Mouse (Mus musculus) kidney, adult 8-10 months (tissue): ENCODE measurements around the gene Il18.
"Not testable (repeated sequence)": the region's sequence is repeated elsewhere in the genome, so short reads cannot be mapped to it uniquely, and the experiment has no call there.

Experiments used
- DNase-seq, 2 experiments: peaks; one replicate each; pipeline ENCODE4 v3.0.0; 2022

Il18 gene

GRCm38 (mm10) chr9:50612115-50612514 is 57.5 kb downstream of the Il18 start:
- no peak for DNase-seq

DNA sequence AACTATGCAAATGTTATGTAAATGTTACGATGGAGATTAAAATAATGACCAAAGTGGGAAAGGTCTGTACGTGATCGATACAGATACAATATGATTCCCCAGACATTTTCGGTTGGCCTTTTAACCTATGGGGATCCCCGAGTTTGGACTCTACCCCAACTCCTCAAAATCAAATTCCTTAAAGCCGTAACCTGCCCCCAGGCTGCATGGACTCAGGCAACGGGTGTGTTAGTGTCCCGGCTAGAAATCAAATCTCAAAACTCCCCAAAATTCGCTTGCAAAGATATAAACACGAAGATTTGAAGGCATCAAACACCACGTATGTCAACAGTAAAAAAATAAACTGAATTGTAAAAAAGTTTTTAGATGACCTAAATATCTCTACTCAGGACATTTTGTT is 61.5 kb downstream of the Il18 start:
- no peak for DNase-seq

DNA sequence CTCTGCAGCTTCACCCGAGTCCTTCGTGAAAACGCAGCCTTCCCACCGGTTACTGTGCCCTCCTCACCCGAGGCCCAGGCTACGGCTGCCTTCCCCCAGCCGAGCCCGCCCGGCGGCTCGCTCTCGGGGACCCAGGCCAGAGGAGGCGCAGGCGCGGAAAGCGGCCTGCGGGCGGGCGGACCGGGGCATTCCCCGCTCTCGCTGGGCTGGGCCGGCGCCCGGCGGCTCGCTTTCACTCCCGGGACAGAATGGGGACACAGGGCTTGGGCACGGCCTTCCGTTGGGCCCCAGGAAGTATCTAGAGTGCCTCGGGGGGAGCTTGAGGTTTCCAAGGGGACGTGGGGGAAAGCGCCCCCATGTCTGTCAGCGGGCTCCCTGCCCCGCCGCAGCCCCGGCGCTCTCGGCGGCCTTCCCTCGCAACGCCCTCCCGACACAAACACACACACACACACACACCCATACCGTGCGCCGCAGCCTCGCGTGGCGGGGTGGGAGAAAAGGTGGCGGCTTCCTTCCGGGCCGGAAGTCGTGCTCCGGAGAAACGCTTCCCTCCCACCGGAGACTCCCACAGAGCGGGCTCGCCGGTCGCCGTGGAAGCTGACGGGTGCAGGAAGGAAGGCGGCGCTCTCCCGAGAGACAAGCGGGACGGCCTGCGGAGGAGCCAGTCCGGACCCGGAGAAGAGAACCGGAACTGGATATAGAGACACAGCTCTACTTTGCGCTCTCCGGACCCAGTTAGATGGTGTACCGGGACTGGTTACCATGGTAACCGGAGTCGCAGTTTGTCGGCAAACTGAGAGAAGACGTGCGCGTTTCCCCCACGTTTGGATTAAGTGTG is 62.4 kb downstream of the Il18 start, which contains the start of the genes Pih1d2 and Nkapd1:
TSS of gene Pih1d2 (plus strand) at position 556 of the 838 bp plus-strand sequence.
TSS of gene Nkapd1 (minus strand) at position 699 of the 838 bp plus-strand sequence.
- DNase-seq: peak; percentile 87 to 92

DNA sequence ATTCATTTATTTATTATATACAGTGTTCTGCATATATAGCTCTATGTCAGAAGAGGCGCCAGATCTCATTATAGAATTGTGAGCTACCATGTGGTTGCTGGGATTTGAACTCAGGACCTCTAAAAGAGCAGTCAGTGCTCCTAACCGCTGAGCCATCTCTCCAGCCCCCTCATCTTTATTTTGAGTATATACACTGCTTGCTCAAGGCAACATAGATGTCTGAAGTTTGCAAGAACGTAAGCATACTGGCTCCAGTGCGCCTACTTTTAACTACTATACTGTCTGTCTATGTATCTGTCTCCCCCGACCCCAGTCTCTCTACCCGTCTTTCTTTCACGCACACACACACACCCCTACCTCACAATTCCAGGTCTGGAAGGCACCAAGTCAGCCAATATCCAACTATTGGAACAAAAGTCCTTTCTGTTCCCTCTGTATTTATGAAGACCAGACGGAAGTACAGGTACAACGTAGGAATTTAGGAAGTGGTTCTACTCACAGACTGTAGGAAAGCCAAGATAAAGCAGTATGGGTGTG is 63.2 kb downstream of the Il18 start:
- DNase-seq: no peak

GRCm38 (mm10) chr9:50630903-50631302 is 76.3 kb downstream of the Il18 start:
- not testable (repeated sequence) for DNase-seq
